Mouse (Mus musculus) embryonic facial prominence, embryonic 11.5 days (tissue): Measurements from ENCODE around the gene Adcy1. TPM values are rescaled to one million over a fixed set of nuclear protein-coding genes. Genes with fewer than 3 reads are reported as not detected.

Experiments used
- ATAC-seq: fragments of 200-750 bp; cut with Nextera tagmentation; replicated peaks from 2 replicates; pipeline ENCODE4 v1.8.0; 2017; ENCODE audit warnings: low read depth; ENCODE audit not compliant: insufficient number of reproducible peaks, low FRiP score, low TSS enrichment
- DNase-seq: peaks from one replicate; pipeline ENCODE4 v3.0.0-alpha.2; 2015; ENCODE audit warnings: low spot score
- H3K27ac ChIP-seq: fragments of 300-500 bp; sonication (generic); replicated peaks from 2 replicates; pipeline ENCODE4 v1.5.1; 2014; ENCODE audit warnings: mild to moderate bottlenecking, low read depth, low read length, control low read depth
- H3K27me3 ChIP-seq: fragments of 300-500 bp; sonication (generic); 2 replicates; pipeline ENCODE4 v1.6.1; 2014; ENCODE audit warnings: mild to moderate bottlenecking, low read length, moderate library complexity, mixed read lengths; ENCODE audit not compliant: control insufficient read depth, insufficient read depth
- H3K36me3 ChIP-seq: fragments of 300-500 bp; sonication (generic); replicated peaks from 2 replicates; pipeline ENCODE4 v1.6.1; 2014; ENCODE audit warnings: low read depth, mild to moderate bottlenecking, low read length, moderate library complexity, mixed read lengths; ENCODE audit not compliant: control insufficient read depth, insufficient read depth
- H3K4me1 ChIP-seq: fragments of 300-500 bp; sonication (generic); 2 replicates; pipeline ENCODE4 v1.6.1; 2014; ENCODE audit warnings: low read length, mixed read lengths; ENCODE audit not compliant: control insufficient read depth, insufficient read depth
- H3K4me2 ChIP-seq: fragments of 300-500 bp; sonication (generic); 2 replicates; pipeline ENCODE4 v1.6.1; 2014; ENCODE audit warnings: low read depth, mild to moderate bottlenecking, control low read depth, low read length, moderate library complexity
- H3K4me3 ChIP-seq: fragments of 300-500 bp; sonication (generic); 2 replicates; pipeline ENCODE4 v1.5.1; 2014; ENCODE audit warnings: low read depth, low read length, control low read depth
- H3K9ac ChIP-seq: fragments of 300-500 bp; sonication (generic); replicated peaks from 2 replicates; pipeline ENCODE4 v1.6.1; 2014; ENCODE audit warnings: mild to moderate bottlenecking, control low read depth, low read length
- H3K9me3 ChIP-seq: fragments of 300-500 bp; sonication (generic); replicated peaks from 2 replicates; pipeline ENCODE4 v1.6.1; 2016; ENCODE audit warnings: mild to moderate bottlenecking, low read length, inconsistent platforms, mixed read lengths; ENCODE audit not compliant: control insufficient read depth
- WGBS: fragments of 180-500 bp; shearing (Covaris S2); extraction: QIAGEN DNeasy Blood & Tissue Kit; methylation state at CpG from one replicate; pipeline ENCODE4 v1.1.7; 2014; 5-methylcytosine and 5-hydroxymethylcytosine counted together
- polyA plus RNA-seq: library from polyadenylated mRNA; unstranded; fragments of >200 nt; fragmentation: Nextera tagmentation; extraction: Ambion mirVana; gene quantifications from 2 replicates; pipeline ENCODE4 v1.2.1, GENCODE M21; 2014

Adcy1 gene
- polyA plus RNA-seq = 1.3 and 1.4 TPM in 2 replicates

- H3K4me2 ChIP-seq = peak within 1 kb of the TSS; percentile 91
- H3K27ac ChIP-seq = no peak within 1 kb of the TSS
- peak within 1 kb of the TSS; percentile 66 for H3K9ac ChIP-seq
- under 1% methylated on average over 25 of the region's 69 CpGs for WGBS
- H3K9me3 ChIP-seq = no peaks in the 10 kb centered on the region
- DNase-seq = peak; percentile 58
- ATAC-seq = peak; percentile 67
- H3K36me3 ChIP-seq = no peaks in the 10 kb centered on the region
- peaks cover 24% of the 10 kb centered on the region for H3K27me3 ChIP-seq
- H3K4me1 ChIP-seq = no peaks in the 10 kb centered on the region; the same call in 1 of the 2 replicates
- H3K4me3 ChIP-seq = peak within 1 kb of the TSS; percentile 52
These were observed at the start of gene Adcy1 for GRCm38 (mm10) chr11:7063001-7063584. TSS of gene Adcy1 (plus strand) at chr11:7063489.

GRCm38 (mm10) chr11:7016907-7017306 lies 46.4 kb upstream of the Adcy1 start:
- DNase-seq = no peak
- H3K36me3 ChIP-seq = no peaks in the 10 kb centered on the region
- H3K4me1 ChIP-seq = no peaks in the 10 kb centered on the region
- H3K9ac ChIP-seq = no peak overlapping the region
- no peaks in the 10 kb centered on the region for H3K9me3 ChIP-seq
- H3K4me2 ChIP-seq = no peak overlapping the region
- no peaks in the 10 kb centered on the region for H3K27me3 ChIP-seq
- H3K27ac ChIP-seq = no peak overlapping the region
- WGBS = 84% methylated on average over 12 of the region's 12 CpGs
- no peak for ATAC-seq
- no peak overlapping the region for H3K4me3 ChIP-seq

- Histone ChIP-seq H3K27ac (no peak overlapping the region), H3K27me3 (no peaks in the 10 kb centered on the region), H3K4me1 (no peaks in the 10 kb centered on the region), H3K9ac (no peak overlapping the region), H3K9me3 (no peaks in the 10 kb centered on the region), H3K36me3 (no peaks in the 10 kb centered on the region), H3K4me3 (no peak overlapping the region), H3K4me2 (no peak overlapping the region)
- no peak for ATAC-seq
- WGBS = 90% methylated on average over 5 of the region's 5 CpGs
- DNase-seq = no peak
These were observed 45.2 kb upstream of the Adcy1 start for GRCm38 (mm10) chr11:7018078-7018477.

- Histone ChIP-seq H3K4me3 (no peak overlapping the region), H3K27ac (no peak overlapping the region), H3K9me3 (no peaks in the 10 kb centered on the region), H3K9ac (no peak overlapping the region), H3K36me3 (no peaks in the 10 kb centered on the region), H3K4me2 (no peak overlapping the region), H3K27me3 (no peaks in the 10 kb centered on the region), H3K4me1 (no peaks in the 10 kb centered on the region)
- ATAC-seq = no peak
- 89% methylated on average over 7 of the region's 7 CpGs for WGBS
- no peak for DNase-seq
These were observed 44.2 kb upstream of the Adcy1 start for GRCm38 (mm10) chr11:7019006-7019525.

- no peak for DNase-seq
- WGBS = 79% methylated on average over 2 of the region's 2 CpGs
- Histone ChIP-seq H3K4me3 (no peak overlapping the region), H3K4me1 (no peaks in the 10 kb centered on the region), H3K9ac (no peak overlapping the region), H3K36me3 (no peaks in the 10 kb centered on the region), H3K9me3 (no peaks in the 10 kb centered on the region), H3K27ac (no peak overlapping the region), H3K27me3 (no peaks in the 10 kb centered on the region), H3K4me2 (no peak overlapping the region)
- ATAC-seq = no peak
These were observed 30.2 kb upstream of the Adcy1 start for GRCm38 (mm10) chr11:7033063-7033462.

GRCm38 (mm10) chr11:7039722-7040121 lies 23.6 kb upstream of the Adcy1 start:
- Histone ChIP-seq H3K4me3 (no peak overlapping the region), H3K9ac (no peak overlapping the region), H3K36me3 (no peaks in the 10 kb centered on the region), H3K9me3 (no peaks in the 10 kb centered on the region), H3K4me2 (no peak overlapping the region), H3K27me3 (no peaks in the 10 kb centered on the region), H3K4me1 (no peaks in the 10 kb centered on the region), H3K27ac (no peak overlapping the region)
- DNase-seq = no peak
- no peak for ATAC-seq
- 41% methylated on average over 7 of the region's 7 CpGs for WGBS

GRCm38 (mm10) chr11:7040801-7041200 lies 22.5 kb upstream of the Adcy1 start:
- WGBS = 41% methylated on average over 6 of the region's 6 CpGs
- no peaks in the 10 kb centered on the region for H3K36me3 ChIP-seq
- no peaks in the 10 kb centered on the region for H3K4me1 ChIP-seq
- no peak overlapping the region for H3K4me2 ChIP-seq
- H3K4me3 ChIP-seq = no peak overlapping the region
- H3K9ac ChIP-seq = no peak overlapping the region
- no peak overlapping the region for H3K27ac ChIP-seq
- H3K27me3 ChIP-seq = no peaks in the 10 kb centered on the region
- H3K9me3 ChIP-seq = no peaks in the 10 kb centered on the region
- DNase-seq = peak; percentile 55
- ATAC-seq = no peak

GRCm38 (mm10) chr11:7047176-7047575 lies 16.1 kb upstream of the Adcy1 start:
- Histone ChIP-seq H3K4me2 (no peak overlapping the region), H3K9me3 (no peaks in the 10 kb centered on the region), H3K27ac (no peak overlapping the region), H3K4me3 (no peak overlapping the region), H3K36me3 (no peaks in the 10 kb centered on the region), H3K27me3 (no peaks in the 10 kb centered on the region), H3K9ac (no peak overlapping the region), H3K4me1 (no peaks in the 10 kb centered on the region)
- ATAC-seq (no peak), DNase-seq (no peak)
- 88% methylated on average over 2 of the region's 2 CpGs for WGBS
